Mouse (Mus musculus): Measurements from ENCODE around the gene Qrsl1. TPM values are rescaled to one million over a fixed set of nuclear protein-coding genes. Genes with fewer than 3 reads are reported as not detected.
"Not testable (repeated sequence)": the region's sequence is repeated elsewhere in the genome, so short reads cannot be mapped to it uniquely, and the experiment has no call there.

Gene Qrsl1
- polyA plus RNA-seq (2015; fragmentation: Nextera tagmentation; extraction: Ambion mirVana) = 21.8 and 25.2 TPM in 2 replicates

- Histone ChIP-seq H3K4me2 (replicated peaks) (peak within 1 kb of the TSS; percentile 69), H3K9ac (peak within 1 kb of the TSS; percentile 75), H3K36me3 (peaks cover 4% of the 10 kb centered on the region), H3K4me3 (peak within 1 kb of the TSS; percentile 78), H3K27me3 (no peaks in the 10 kb centered on the region), H3K9me3 (no peaks in the 10 kb centered on the region), H3K27ac (peak within 1 kb of the TSS; percentile 48; the same call in 1 of the 2 replicates), H3K4me1 (peaks cover 10% of the 10 kb centered on the region)
- WGBS = under 1% methylated on average over 40 of the region's 40 CpGs
- ATAC-seq (ENCODE audit: low FRiP score, low read depth) = peak; percentile 97
These were observed at the start of gene Qrsl1, which contains the start of gene Rtn4ip1 for GRCm38 (mm10) chr10:43901578-43902194. Gene Qrsl1 (minus strand): TSS chr10:43901745. Gene Rtn4ip1 (plus strand): TSS chr10:43901807.

GRCm38 (mm10) chr10:43945435-43945834, 43.9 kb upstream of the Qrsl1 start:
- no peak overlapping the region for H3K27ac ChIP-seq
- H3K9me3 ChIP-seq = no peaks in the 10 kb centered on the region
- H3K4me3 ChIP-seq = no peak overlapping the region
- H3K36me3 ChIP-seq = peaks cover 16% of the 10 kb centered on the region
- H3K9ac ChIP-seq = no peak overlapping the region
- ATAC-seq (ENCODE audit: low FRiP score, low read depth) = no peak
- no peaks in the 10 kb centered on the region for H3K27me3 ChIP-seq
- no peaks in the 10 kb centered on the region for H3K4me1 ChIP-seq
- no peak overlapping the region for H3K4me2 ChIP-seq (replicated peaks)
- 64% methylated on average over 4 of the region's 4 CpGs for WGBS

GRCm38 (mm10) chr10:43943736-43944135, 42.2 kb upstream of the Qrsl1 start:
- no peak overlapping the region for H3K4me2 ChIP-seq (replicated peaks)
- H3K9ac ChIP-seq = no peak overlapping the region
- H3K9me3 ChIP-seq = no peaks in the 10 kb centered on the region
- H3K27me3 ChIP-seq = no peaks in the 10 kb centered on the region
- peaks cover 21% of the 10 kb centered on the region for H3K36me3 ChIP-seq
- 73% methylated on average over 4 of the region's 4 CpGs for WGBS
- no peak for ATAC-seq (ENCODE audit: low FRiP score, low read depth)
- H3K27ac ChIP-seq = no peak overlapping the region
- H3K4me1 ChIP-seq = no peaks in the 10 kb centered on the region
- H3K4me3 ChIP-seq = no peak overlapping the region

- H3K27me3 ChIP-seq = no peaks in the 10 kb centered on the region
- H3K9ac ChIP-seq = no peak overlapping the region
- no peak overlapping the region for H3K4me2 ChIP-seq (replicated peaks)
- 80% methylated on average over 6 of the region's 6 CpGs for WGBS
- H3K36me3 ChIP-seq = peaks cover 13% of the 10 kb centered on the region
- no peak overlapping the region for H3K27ac ChIP-seq
- H3K4me3 ChIP-seq = no peak overlapping the region
- no peaks in the 10 kb centered on the region for H3K9me3 ChIP-seq
- no peak for ATAC-seq (ENCODE audit: low FRiP score, low read depth)
- no peaks in the 10 kb centered on the region for H3K4me1 ChIP-seq
These were observed 37.7 kb upstream of the Qrsl1 start for GRCm38 (mm10) chr10:43939136-43939662.

GRCm38 (mm10) chr10:43928596-43928995, 27.1 kb upstream of the Qrsl1 start:
- Histone ChIP-seq H3K4me1 (no peaks in the 10 kb centered on the region), H3K27ac (no peak overlapping the region), H3K9me3 (no peaks in the 10 kb centered on the region), H3K4me2 (replicated peaks) (no peak overlapping the region), H3K27me3 (no peaks in the 10 kb centered on the region), H3K36me3 (peaks cover 24% of the 10 kb centered on the region), H3K4me3 (no peak overlapping the region), H3K9ac (no peak overlapping the region)
- 84% methylated on average over 5 of the region's 5 CpGs for WGBS
- no peak for ATAC-seq (ENCODE audit: low FRiP score, low read depth)

GRCm38 (mm10) chr10:43927736-43928135, 26.2 kb upstream of the Qrsl1 start:
- H3K9ac ChIP-seq = no peak overlapping the region
- H3K4me2 ChIP-seq (replicated peaks) = no peak overlapping the region
- no peak overlapping the region for H3K4me3 ChIP-seq
- H3K4me1 ChIP-seq = no peaks in the 10 kb centered on the region
- H3K36me3 ChIP-seq = peaks cover 21% of the 10 kb centered on the region
- H3K27ac ChIP-seq = no peak overlapping the region
- ATAC-seq (ENCODE audit: low FRiP score, low read depth) = no peak
- H3K9me3 ChIP-seq = no peaks in the 10 kb centered on the region
- WGBS = 90% methylated on average over 8 of the region's 8 CpGs
- H3K27me3 ChIP-seq = no peaks in the 10 kb centered on the region

GRCm38 (mm10) chr10:43925776-43926175, 24.2 kb upstream of the Qrsl1 start:
- not testable (repeated sequence) for ATAC-seq (ENCODE audit: low FRiP score, low read depth); H3K4me2 ChIP-seq (replicated peaks); H3K4me1 ChIP-seq; H3K9ac ChIP-seq; H3K4me3 ChIP-seq; H3K9me3 ChIP-seq; H3K27ac ChIP-seq; H3K27me3 ChIP-seq; H3K36me3 ChIP-seq
- WGBS = 91% methylated on average over 9 of the region's 9 CpGs

GRCm38 (mm10) chr10:43923096-43923495, 21.6 kb upstream of the Qrsl1 start:
- 96% methylated on average over 3 of the region's 3 CpGs for WGBS
- H3K9me3 ChIP-seq = no peaks in the 10 kb centered on the region
- no peaks in the 10 kb centered on the region for H3K27me3 ChIP-seq
- no peak overlapping the region for H3K4me3 ChIP-seq
- ATAC-seq (ENCODE audit: low FRiP score, low read depth) = no peak
- no peak overlapping the region for H3K9ac ChIP-seq
- H3K4me1 ChIP-seq = no peaks in the 10 kb centered on the region
- H3K36me3 ChIP-seq = peaks cover 2% of the 10 kb centered on the region
- no peak overlapping the region for H3K4me2 ChIP-seq (replicated peaks)
- no peak overlapping the region for H3K27ac ChIP-seq

GRCm38 (mm10) chr10:43918696-43919608, 17.4 kb upstream of the Qrsl1 start:
- Histone ChIP-seq H3K27me3 (no peaks in the 10 kb centered on the region), H3K4me3 (no peak overlapping the region), H3K9ac (no peak overlapping the region), H3K27ac (no peak overlapping the region), H3K36me3 (peaks cover 5% of the 10 kb centered on the region), H3K4me1 (no peaks in the 10 kb centered on the region; the same call in 1 of the 2 replicates), H3K9me3 (no peaks in the 10 kb centered on the region), H3K4me2 (replicated peaks) (no peak overlapping the region)
- WGBS = 41% methylated on average over 17 of the region's 17 CpGs
- peak; percentile 32 for ATAC-seq (ENCODE audit: low FRiP score, low read depth)

- H3K9ac ChIP-seq = no peak overlapping the region
- no peaks in the 10 kb centered on the region for H3K9me3 ChIP-seq
- H3K4me1 ChIP-seq = no peaks in the 10 kb centered on the region; the same call in 1 of the 2 replicates
- 83% methylated on average over 2 of the region's 2 CpGs for whole genome bisulfite sequencing
- no peaks in the 10 kb centered on the region for H3K27me3 ChIP-seq
- H3K4me3 ChIP-seq = no peak overlapping the region
- no peak for ATAC-seq (ENCODE audit: low FRiP score, low read depth)
- no peak overlapping the region for H3K27ac ChIP-seq
- 0 out of 2 replicates have a peak, but pooled peaks cover 5% of the 10 kb centered on the region for H3K36me3 ChIP-seq
- H3K4me2 ChIP-seq (replicated peaks) = no peak overlapping the region
These were observed 15.2 kb upstream of the Qrsl1 start for GRCm38 (mm10) chr10:43916737-43917136.

GRCm38 (mm10) chr10:43916181-43916580, 14.6 kb upstream of the Qrsl1 start:
- Histone ChIP-seq H3K27ac (no peak overlapping the region), H3K27me3 (no peaks in the 10 kb centered on the region), H3K9ac (no peak overlapping the region), H3K36me3 (0 out of 2 replicates have a peak, but pooled peaks cover 5% of the 10 kb centered on the region), H3K4me3 (no peak overlapping the region), H3K4me2 (replicated peaks) (no peak overlapping the region), H3K9me3 (no peaks in the 10 kb centered on the region), H3K4me1 (no peaks in the 10 kb centered on the region; the same call in 1 of the 2 replicates)
- WGBS = 83% methylated on average over 12 of the region's 12 CpGs
- ATAC-seq (ENCODE audit: low FRiP score, low read depth) = no peak

- no peaks in the 10 kb centered on the region for H3K27me3 ChIP-seq
- no peak for ATAC-seq (ENCODE audit: low FRiP score, low read depth)
- H3K9ac ChIP-seq = no peak overlapping the region
- no peak overlapping the region for H3K4me2 ChIP-seq (replicated peaks)
- no peaks in the 10 kb centered on the region for H3K36me3 ChIP-seq
- no peak overlapping the region for H3K4me3 ChIP-seq
- H3K4me1 ChIP-seq = no peaks in the 10 kb centered on the region; the same call in 1 of the 2 replicates
- 80% methylated on average over 3 of the region's 3 CpGs for WGBS
- H3K9me3 ChIP-seq = no peaks in the 10 kb centered on the region
- H3K27ac ChIP-seq = no peak overlapping the region
These were observed 10.7 kb upstream of the Qrsl1 start for GRCm38 (mm10) chr10:43912236-43912635.

Data from limb, embryonic 13.5 days (tissue).